Mouse (Mus musculus) kidney, postnatal 0 days (tissue): ENCODE measurements around the gene Ptprg. TPM values are rescaled to one million over a fixed set of nuclear protein-coding genes. Genes with fewer than 3 reads are reported as not detected.
A peak's percentile ranks its signal among the peaks of the same experiment; 100 is the strongest.

Source experiments
- ATAC-seq: fragments of 200-750 bp; cut with Nextera tagmentation; replicated peaks from 2 replicates; pipeline ENCODE4 v1.8.0; 2017; ENCODE audit warnings: low read depth, moderate number of reproducible peaks, moderate TSS enrichment, moderate library complexity; ENCODE audit not compliant: low FRiP score
- DNase-seq: peaks from one replicate; pipeline ENCODE4 v3.0.0-alpha.2; 2016; ENCODE audit warnings: low spot score
- H3K27ac ChIP-seq: fragments of 300-500 bp; sonication (generic); 2 replicates; pipeline ENCODE4 v1.5.1; 2014; ENCODE audit warnings: mild to moderate bottlenecking
- H3K27me3 ChIP-seq: fragments of 300-500 bp; sonication (generic); 2 replicates; pipeline ENCODE4 v1.6.1; 2014; ENCODE audit warnings: low read length, mixed read lengths; ENCODE audit not compliant: insufficient read depth
- H3K36me3 ChIP-seq: fragments of 300-500 bp; sonication (generic); 2 replicates; pipeline ENCODE4 v1.6.1; 2014; ENCODE audit warnings: low read length, mixed read lengths; ENCODE audit not compliant: insufficient read depth
- H3K4me1 ChIP-seq: fragments of 300-500 bp; sonication (generic); replicated peaks from 2 replicates; pipeline ENCODE4 v1.6.1; 2014; ENCODE audit warnings: antibody characterized with exemption, low read length, mixed read lengths; ENCODE audit not compliant: insufficient read depth
- H3K4me2 ChIP-seq: fragments of 300-500 bp; sonication (generic); 2 replicates; pipeline ENCODE4 v1.6.1; 2014; ENCODE audit warnings: mild to moderate bottlenecking, low read length, moderate library complexity, mixed read lengths
- H3K4me3 ChIP-seq: fragments of 300-500 bp; sonication (generic); replicated peaks from 2 replicates; pipeline ENCODE4 v1.5.1; 2014; ENCODE audit warnings: low read depth, low read length
- H3K9ac ChIP-seq: fragments of 300-500 bp; sonication (generic); 2 replicates; pipeline ENCODE4 v1.6.1; 2014; ENCODE audit warnings: low read depth, low read length
- H3K9me3 ChIP-seq: fragments of 300-500 bp; sonication (generic); replicated peaks from 2 replicates; pipeline ENCODE4 v1.6.1; 2016; ENCODE audit warnings: low read length, inconsistent platforms, mixed read lengths
- CTCF ChIP-seq: IDR thresholded peaks from 2 replicates; pipeline ENCODE4 v1.5.1; 2016; ENCODE audit warnings: antibody characterized with exemption, low read depth, mild to moderate bottlenecking, moderate library complexity
- WGBS: fragments of 180-500 bp; shearing (Covaris S2); extraction: QIAGEN DNeasy Blood & Tissue Kit; methylation state at CpG from one replicate; pipeline ENCODE4 v1.1.7; 2014; 5-methylcytosine and 5-hydroxymethylcytosine counted together
- polyA plus RNA-seq: library from polyadenylated mRNA; unstranded; fragments of >200 nt; fragmentation: Nextera tagmentation; extraction: Ambion mirVana; gene quantifications from 2 replicates; pipeline ENCODE4 v1.2.1, GENCODE M21; 2015

Gene Ptprg
- polyA plus RNA-seq, 1 experiment from 2014 or later = 23.5 TPM

DNA sequence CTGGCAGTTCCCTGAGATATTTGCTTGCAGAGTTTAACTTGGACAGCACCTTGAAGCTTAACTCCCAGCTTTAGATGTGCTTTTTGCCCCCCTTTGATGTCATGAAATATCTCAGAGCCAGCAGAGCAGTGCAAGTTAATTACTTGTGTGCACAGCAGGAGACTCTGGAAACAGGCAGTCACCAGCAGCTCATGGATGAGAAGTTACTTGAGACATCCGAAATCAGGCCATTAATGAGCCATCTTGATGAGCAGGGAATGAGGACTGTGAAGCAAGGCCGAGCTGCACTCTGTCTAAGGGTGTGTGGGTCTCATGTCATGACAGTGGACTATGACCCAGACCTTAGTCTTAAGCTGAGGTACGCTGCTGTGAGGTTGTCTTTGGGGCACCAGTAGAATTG is 379.2 kb downstream of the Ptprg start:
- no peaks in the 10 kb centered on the region for H3K27me3 ChIP-seq
- ATAC-seq (peak; percentile 80), DNase-seq (peak; percentile 83)
- peak overlapping the region; percentile 31; the same call in 1 of the 2 replicates for H3K27ac ChIP-seq
- no peak overlapping the region for H3K4me2 ChIP-seq
- peaks cover 3% of the 10 kb centered on the region; the same call in 1 of the 2 replicates for H3K4me1 ChIP-seq
- H3K9ac ChIP-seq = no peak overlapping the region
- no peaks in the 10 kb centered on the region for H3K9me3 ChIP-seq
- H3K4me3 ChIP-seq = no peak overlapping the region
- 29% methylated on average over 3 of the region's 3 CpGs for WGBS
- H3K36me3 ChIP-seq = no peaks in the 10 kb centered on the region
- TF ChIP-seq CTCF = no peak

DNA sequence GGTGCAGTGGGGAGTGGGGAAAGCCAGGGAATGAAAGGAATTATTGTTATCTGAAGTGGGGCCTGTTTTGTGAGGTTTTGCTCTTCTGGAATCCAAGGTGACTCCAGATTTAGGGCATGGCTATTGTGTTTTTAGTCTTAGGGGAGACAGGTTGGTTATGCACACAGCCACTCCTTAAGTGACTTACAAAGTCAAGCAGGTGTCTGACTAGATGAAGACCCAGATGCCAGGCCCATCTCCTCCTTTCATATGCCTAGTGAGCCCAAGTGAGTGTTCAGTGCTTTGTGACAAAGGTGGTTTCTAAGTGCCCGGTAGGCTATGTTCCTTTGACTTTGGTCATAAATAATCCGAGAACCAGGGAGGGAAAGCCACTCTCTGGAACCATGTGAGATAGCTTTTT is 381.2 kb downstream of the Ptprg start:
- no peak for TF ChIP-seq CTCF
- Histone ChIP-seq H3K36me3 (no peaks in the 10 kb centered on the region), H3K4me1 (peaks cover 3% of the 10 kb centered on the region; the same call in 1 of the 2 replicates), H3K9me3 (no peaks in the 10 kb centered on the region), H3K27ac (no peak overlapping the region; the same call in 1 of the 2 replicates), H3K9ac (no peak overlapping the region), H3K4me3 (no peak overlapping the region), H3K4me2 (no peak overlapping the region), H3K27me3 (no peaks in the 10 kb centered on the region)
- ATAC-seq = no peak
- WGBS = 44% methylated on average over 2 of the region's 2 CpGs
- DNase-seq = no peak

DNA sequence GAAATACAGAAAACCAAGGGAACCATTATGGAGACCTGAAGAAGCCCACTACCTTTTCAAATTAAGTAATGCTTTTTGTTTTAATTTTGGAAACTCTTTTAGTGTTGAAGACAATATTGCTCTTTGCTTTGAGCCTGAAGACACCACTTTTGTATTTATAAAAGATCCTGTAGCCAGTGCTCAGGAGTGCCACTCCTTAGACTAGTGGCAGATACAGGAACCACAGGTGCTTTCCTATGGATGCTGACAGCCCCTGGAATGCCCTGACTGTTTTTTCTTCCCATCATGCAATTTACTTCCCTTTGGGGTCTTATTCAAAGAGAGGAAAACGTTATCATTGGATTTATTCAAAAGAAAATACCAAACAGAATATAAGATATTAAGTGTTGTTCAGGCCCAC is 381.9 kb downstream of the Ptprg start:
- H3K9ac ChIP-seq = no peak overlapping the region
- H3K27ac ChIP-seq = no peak overlapping the region
- H3K4me1 ChIP-seq = peaks cover 3% of the 10 kb centered on the region; the same call in 1 of the 2 replicates
- 38% methylated on average over 1 of the region's 1 CpGs for WGBS
- peak; percentile 43; the same call in 1 of the 2 replicates for TF ChIP-seq CTCF
- H3K9me3 ChIP-seq = no peaks in the 10 kb centered on the region
- H3K27me3 ChIP-seq = no peaks in the 10 kb centered on the region
- no peak overlapping the region for H3K4me3 ChIP-seq
- no peaks in the 10 kb centered on the region for H3K36me3 ChIP-seq
- H3K4me2 ChIP-seq = no peak overlapping the region
- no peak for ATAC-seq
- DNase-seq = peak; percentile 31

DNA sequence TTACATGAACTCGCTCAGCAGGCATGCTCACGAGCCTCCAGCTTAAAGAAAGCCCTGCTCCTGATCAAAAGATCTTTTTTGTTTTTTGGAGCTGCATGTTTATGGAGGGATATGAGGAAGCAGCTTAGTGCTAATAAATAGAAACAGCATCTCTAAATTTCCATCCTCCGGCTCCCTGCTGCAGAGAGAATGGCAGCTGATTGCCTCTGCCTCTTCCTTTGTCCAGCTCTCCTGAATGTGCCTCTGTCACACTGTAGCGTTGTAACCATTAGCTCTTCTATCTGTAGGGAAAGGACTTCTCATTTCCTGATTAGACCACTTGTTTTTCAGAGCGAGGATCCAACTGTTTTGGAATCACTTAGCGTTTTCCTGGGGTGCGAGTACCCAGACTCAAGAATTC is 382.4 kb downstream of the Ptprg start:
- no peaks in the 10 kb centered on the region for H3K9me3 ChIP-seq
- no peak overlapping the region for H3K27ac ChIP-seq
- H3K4me2 ChIP-seq = no peak overlapping the region
- H3K4me3 ChIP-seq = no peak overlapping the region
- peaks cover 3% of the 10 kb centered on the region; the same call in 1 of the 2 replicates for H3K4me1 ChIP-seq
- H3K9ac ChIP-seq = no peak overlapping the region
- no peaks in the 10 kb centered on the region for H3K36me3 ChIP-seq
- DNase-seq (no peak), ATAC-seq (no peak)
- 86% methylated on average over 7 of the region's 7 CpGs for WGBS
- no peaks in the 10 kb centered on the region for H3K27me3 ChIP-seq
- no peak for TF ChIP-seq CTCF

DNA sequence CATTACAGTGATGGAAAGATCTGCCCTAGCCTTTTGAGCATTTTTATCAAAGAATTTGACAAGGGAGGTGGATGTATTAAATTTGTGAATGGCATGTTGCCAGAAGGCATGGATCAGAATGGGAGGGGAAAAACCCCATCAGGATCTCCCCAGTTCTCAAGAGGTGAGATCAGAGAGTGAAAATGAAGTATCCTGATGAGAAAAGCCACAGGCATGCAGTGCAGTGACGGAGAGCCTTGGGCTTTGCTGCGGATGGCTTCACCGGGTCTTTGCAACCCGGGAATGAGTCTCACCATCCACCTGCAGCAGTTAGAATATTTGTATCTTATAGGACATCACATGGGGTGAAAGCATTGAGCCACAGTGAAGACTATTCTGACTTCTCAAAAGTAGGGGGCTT is 385.6 kb downstream of the Ptprg start:
- no peak for ATAC-seq
- Histone ChIP-seq H3K27me3 (no peaks in the 10 kb centered on the region), H3K9ac (no peak overlapping the region), H3K9me3 (no peaks in the 10 kb centered on the region), H3K4me1 (peaks cover 9% of the 10 kb centered on the region; the same call in 1 of the 2 replicates), H3K4me3 (no peak overlapping the region), H3K36me3 (no peaks in the 10 kb centered on the region), H3K27ac (no peak overlapping the region), H3K4me2 (no peak overlapping the region)
- no peak for DNase-seq
- WGBS = 78% methylated on average over 4 of the region's 4 CpGs
- no peak for TF ChIP-seq CTCF

DNA sequence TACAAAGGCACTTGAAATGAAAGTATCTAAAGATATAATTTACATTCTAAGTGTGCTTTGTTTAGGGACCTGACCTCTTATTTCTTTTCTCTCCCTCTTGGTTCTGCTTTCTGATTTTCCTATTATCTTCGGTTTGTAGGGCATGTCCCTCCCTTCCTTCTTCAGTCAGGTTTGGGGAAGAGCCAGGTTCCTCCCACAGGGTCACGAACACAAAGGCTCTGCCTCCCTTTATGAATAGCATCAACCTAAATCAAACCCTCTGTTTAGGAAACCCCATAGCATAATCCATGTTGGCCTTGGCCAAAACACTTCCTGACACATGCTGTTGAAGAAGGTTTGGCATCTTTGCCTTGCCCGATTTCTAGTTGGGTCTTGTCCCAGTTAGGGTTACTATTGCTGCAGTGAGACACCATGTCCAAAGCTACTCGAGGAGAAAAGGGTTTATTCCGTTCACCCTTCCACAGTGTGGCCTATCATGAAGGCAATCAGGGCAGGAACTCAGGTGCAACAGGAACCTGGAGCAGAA is 388.7 kb downstream of the Ptprg start:
- Histone ChIP-seq H3K36me3 (no peaks in the 10 kb centered on the region), H3K4me3 (no peak overlapping the region), H3K27ac (0 out of 2 replicates have a peak overlapping the region, but pooled peaks have one; percentile 19), H3K4me1 (peaks cover 9% of the 10 kb centered on the region; the same call in 1 of the 2 replicates), H3K4me2 (no peak overlapping the region), H3K9ac (no peak overlapping the region), H3K27me3 (no peaks in the 10 kb centered on the region), H3K9me3 (no peaks in the 10 kb centered on the region)
- DNase-seq (no peak), ATAC-seq (no peak)
- TF ChIP-seq CTCF = no peak
- WGBS = 31% methylated on average over 5 of the region's 5 CpGs

DNA sequence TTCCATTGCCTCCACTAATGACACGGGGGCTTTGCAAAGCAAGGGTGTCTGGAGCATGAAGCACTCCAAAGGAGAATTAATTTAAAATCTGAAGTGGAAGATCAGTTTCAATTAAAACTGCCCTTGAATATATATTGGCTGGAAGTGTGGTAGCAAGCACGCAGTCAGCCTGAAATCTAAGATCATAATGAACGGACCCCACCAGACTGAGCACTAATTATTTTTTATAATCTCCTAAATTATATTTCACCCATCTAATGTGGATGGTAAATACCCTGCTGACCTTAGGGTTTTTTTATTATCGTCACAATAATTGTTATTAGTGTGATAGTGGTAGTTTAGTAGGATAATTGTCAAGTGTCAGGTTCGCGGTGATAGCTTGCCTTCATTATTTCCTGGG is 397.0 kb downstream of the Ptprg start:
- Histone ChIP-seq H3K27ac (no peak overlapping the region), H3K9ac (no peak overlapping the region), H3K27me3 (no peaks in the 10 kb centered on the region), H3K9me3 (no peaks in the 10 kb centered on the region), H3K36me3 (0 out of 2 replicates have a peak, but pooled peaks cover 9% of the 10 kb centered on the region), H3K4me1 (peaks cover 7% of the 10 kb centered on the region; the same call in 1 of the 2 replicates), H3K4me2 (no peak overlapping the region), H3K4me3 (no peak overlapping the region)
- TF ChIP-seq CTCF = no peak
- DNase-seq (no peak), ATAC-seq (no peak)
- 74% methylated on average over 6 of the region's 6 CpGs for WGBS
